8 mouse cellular contexts compared by ENCODE assay signal in the genomic region with DNA sequence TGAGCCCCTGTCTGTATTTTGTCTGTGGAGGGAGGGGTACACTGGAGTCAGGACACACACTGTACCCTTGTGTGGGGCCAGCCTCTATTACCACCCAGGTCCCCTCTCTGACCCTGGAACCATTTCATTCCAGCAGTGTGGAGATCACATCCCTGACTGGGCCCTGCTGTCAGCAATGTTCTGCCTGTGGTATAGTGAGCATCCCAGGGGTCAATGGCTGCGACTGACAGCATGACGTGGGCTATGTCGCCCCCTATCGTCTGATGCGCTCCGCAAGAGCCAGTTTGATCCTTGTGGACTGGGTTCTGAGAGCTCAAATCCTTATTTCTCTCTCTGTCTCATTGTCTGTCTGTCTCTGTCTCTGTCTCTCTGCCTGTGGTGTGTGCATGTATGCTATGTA. TPM values are rescaled to one million over a fixed set of nuclear protein-coding genes. Genes with fewer than 3 reads are reported as not detected.
DNase-seq lines count a peak whose midpoint lies in the region; ATAC-seq and TF ChIP-seq lines count a peak whose summit lies in the region.

No protein-coding gene starts in this region.

- no peak overlapping the region for H3K4me3 ChIP-seq in E14TG2a.4 (replicated peaks; ENCODE audit: low read length)
- H3K4me3 ChIP-seq in forebrain, embryonic 13.5 days: no peak overlapping the region
- no peak overlapping the region for H3K4me3 ChIP-seq in lung, embryonic 16.5 days (ENCODE audit: low read length)

- 0% methylated on average over 6 of the region's 6 CpGs for WGBS in forebrain, embryonic 13.5 days
- under 1% methylated on average over 6 of the region's 6 CpGs for WGBS in lung, embryonic 16.5 days

- intact Hi-C loops in heart, postnatal 25 days (cut with DNase I): loop anchor here (1.0 to 5.0 kb wide), 4 partner anchors 50 to 384 kb away; no protein-coding TSS in a partner anchor

- no peaks in the 10 kb centered on the region for H3K9me3 ChIP-seq in E14TG2a.4 (ENCODE audit: low read length)
- no peaks in the 10 kb centered on the region for H3K9me3 ChIP-seq in forebrain, embryonic 13.5 days (replicated peaks)
- no peaks in the 10 kb centered on the region for H3K9me3 ChIP-seq in lung, embryonic 16.5 days (ENCODE audit: control insufficient read depth, low read length)

- TF ChIP-seq POLR2A in brain, embryonic 14.5 days (IDR thresholded peaks at IDR 0.05; ENCODE audit: borderline replicate concordance, extremely low read depth, insufficient read depth, insufficient read length, poor library complexity, severe bottlenecking): no peak

- peak; percentile 78 for ATAC-seq in forebrain, embryonic 13.5 days
- ATAC-seq in lung, embryonic 16.5 days (ENCODE audit: low read depth): peak; percentile 65; the same call in 1 of the 2 replicates

- no peak overlapping the region for H3K9ac ChIP-seq in forebrain, embryonic 13.5 days
- H3K9ac ChIP-seq in lung, embryonic 16.5 days (ENCODE audit: low read length): no peak overlapping the region

- H3K36me3 ChIP-seq in E14TG2a.4 (ENCODE audit: insufficient read depth, low read length): no peaks in the 10 kb centered on the region
- no peaks in the 10 kb centered on the region for H3K36me3 ChIP-seq in forebrain, embryonic 13.5 days (ENCODE audit: poor library complexity, severe bottlenecking)
- H3K36me3 ChIP-seq in lung, embryonic 16.5 days (ENCODE audit: control insufficient read depth, insufficient read depth, low read length): no peaks in the 10 kb centered on the region

- H3K4me2 ChIP-seq in forebrain, embryonic 13.5 days: no peak overlapping the region
- no peak overlapping the region for H3K4me2 ChIP-seq in lung, embryonic 16.5 days (ENCODE audit: low read depth, low read length)

- peaks cover 7% of the 10 kb centered on the region; the same call in 1 of the 2 replicates for H3K4me1 ChIP-seq in E14TG2a.4 (replicated peaks; ENCODE audit: low read depth, low read length)
- H3K4me1 ChIP-seq in forebrain, embryonic 13.5 days: peaks cover 8% of the 10 kb centered on the region
- H3K4me1 ChIP-seq in lung, embryonic 16.5 days (replicated peaks; ENCODE audit: control insufficient read depth, insufficient read depth, low read length): no peaks in the 10 kb centered on the region

- DNase-seq in brain, embryonic 14.5 days (ENCODE audit: low read depth): peak; percentile 91
- DNase-seq in heart, postnatal 25 days (ENCODE audit: low spot score): peak; percentile 46
- peak; percentile 58 to 87 for DNase-seq in layer of hippocampus, adult 18-20 months (ENCODE audit: low spot score in 2 of 2)
- peak; percentile 79 for DNase-seq in ovary, postnatal 36 days (ENCODE audit: low spot score)
- DNase-seq in thymus, postnatal 10 days (ENCODE audit: low spot score in 2 of 2): peak; percentile 37 to 82

- TF ChIP-seq CTCF in E14TG2a.4 (conservative IDR thresholded peaks at IDR 0.05; ENCODE audit: low read length): peak; percentile 78
- peak; percentile 96 for TF ChIP-seq CTCF in brain, embryonic 14.5 days (IDR thresholded peaks at IDR 0.05; ENCODE audit: borderline replicate concordance, extremely low read depth, insufficient read depth, insufficient read length)

- H3K27ac ChIP-seq in forebrain, embryonic 13.5 days: no peak overlapping the region
- H3K27ac ChIP-seq in lung, embryonic 16.5 days (ENCODE audit: low read length): no peak overlapping the region

- H3K27me3 ChIP-seq in E14TG2a.4 (ENCODE audit: insufficient read depth, low read length): peaks cover 19% of the 10 kb centered on the region
- no peaks in the 10 kb centered on the region for H3K27me3 ChIP-seq in forebrain, embryonic 13.5 days
- H3K27me3 ChIP-seq in lung, embryonic 16.5 days (ENCODE audit: control insufficient read depth, insufficient read depth, low read depth, low read length): no peaks in the 10 kb centered on the region

RNA-seq across cellular contexts. Expression of a gene that starts 35.2 kb away (rescaled TPM):
- 17.6 and 20.9 TPM in 2 replicates for polyA plus RNA-seq in brain, embryonic 14.5 days (2012; rRNA removed)
- polyA plus RNA-seq in forebrain, embryonic 13.5 days (2015; fragmentation: Nextera tagmentation; extraction: Ambion mirVana): 18.2 and 25.7 TPM in 2 replicates
- total RNA-seq in heart, postnatal 25 days (2021): under 1 TPM; 0.61 to 0.73 TPM
- total RNA-seq in layer of hippocampus, adult 18-20 months (2021): 1 to 10 TPM; 5.6 to 5.8 TPM
- polyA plus RNA-seq in lung, embryonic 16.5 days (2015; fragmentation: Nextera tagmentation; extraction: Ambion mirVana): 1.1 TPM in 2 replicates
